Mouse (Mus musculus): ENCODE measurements at regions not wholly inside any gene's neighbourhood (a gene's known extent, or its start where the extent isn't known, plus 50 kb on each side); places are given as distances from the start of the nearest gene placed in this dataset.

DNA sequence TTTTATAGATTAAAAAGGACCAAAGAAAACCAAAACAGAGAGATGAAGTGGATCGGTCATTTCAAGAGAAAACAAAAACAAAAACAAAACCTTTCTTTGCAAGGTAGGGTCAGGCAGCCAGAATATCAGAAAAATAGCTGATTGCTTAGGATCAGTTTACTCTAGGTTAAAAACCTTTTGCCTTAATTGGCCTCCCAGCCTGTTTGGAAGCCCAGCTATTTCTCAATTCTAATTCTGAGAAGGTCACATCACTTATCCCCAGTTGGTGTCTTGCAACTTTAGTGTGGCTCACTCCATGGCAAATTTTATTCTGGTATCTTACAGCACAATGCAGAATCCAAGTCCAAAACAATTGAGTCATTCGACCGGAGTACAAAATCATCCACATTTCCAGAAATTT is 70.0 kb downstream of the 1190002N15Rik start:
- no peak for DNase-seq

DNA sequence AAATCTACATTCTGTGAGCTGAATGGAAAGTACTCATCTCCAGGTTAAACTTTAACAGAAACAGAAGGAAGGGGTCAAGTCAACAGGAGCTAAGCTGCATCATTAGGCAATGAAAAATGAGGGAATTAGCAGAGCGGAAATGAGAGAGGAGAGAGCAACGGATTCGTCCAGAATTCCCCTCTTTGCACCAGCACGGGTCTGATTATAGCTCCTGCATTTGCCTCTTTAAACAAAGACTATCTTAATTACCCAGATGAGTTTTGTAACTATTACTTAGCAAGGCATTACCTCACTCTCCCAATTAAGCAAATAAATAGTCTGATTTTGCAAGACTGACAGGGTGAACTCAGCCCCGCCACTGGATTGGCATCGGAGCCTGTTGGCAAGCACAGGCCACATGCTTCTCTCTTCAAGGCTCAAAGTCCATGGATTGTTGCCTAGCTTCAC is 81.8 kb downstream of the 1190002N15Rik start:
- peak; percentile 9 for DNase-seq

DNA sequence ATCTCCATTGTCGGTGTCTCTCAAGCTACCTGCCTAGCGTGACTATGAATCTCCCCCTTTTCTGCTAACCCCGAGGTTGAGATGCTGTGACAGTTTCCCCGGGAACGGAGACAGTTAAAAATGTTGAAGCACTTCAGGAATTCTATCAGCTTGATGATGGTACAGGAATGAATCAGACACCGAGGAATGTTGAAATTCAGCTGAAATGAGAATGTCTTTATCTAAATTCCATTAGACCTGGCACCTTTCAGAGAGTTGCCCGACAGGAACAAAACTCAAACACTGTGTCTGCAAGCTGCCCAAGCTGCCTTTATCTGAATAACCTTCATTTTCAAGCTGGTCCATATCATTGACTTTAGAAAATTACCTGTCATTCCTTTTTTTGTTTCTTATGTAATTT is 82.4 kb downstream of the 1190002N15Rik start:
- no peak for DNase-seq

DNA sequence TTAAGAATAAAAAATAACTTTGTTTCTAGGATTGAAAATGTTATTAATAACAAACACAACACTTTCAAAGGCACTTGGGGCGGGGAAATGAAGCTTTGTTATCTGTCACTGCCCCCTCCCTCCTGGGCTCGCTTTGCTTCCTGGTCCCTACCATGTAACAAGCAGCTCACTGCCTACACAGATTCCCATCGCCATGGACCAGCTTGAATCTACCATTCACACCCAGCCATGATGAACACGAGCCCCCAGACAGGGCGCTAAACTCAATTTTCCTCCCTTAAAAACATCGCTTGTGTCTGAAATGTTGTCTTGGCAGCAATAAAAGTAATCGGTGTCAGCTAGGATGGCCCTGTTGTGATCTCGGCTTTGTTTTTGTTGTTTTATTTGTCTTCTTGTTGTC is 88.0 kb downstream of the 1190002N15Rik start:
- no peak for DNase-seq

DNA sequence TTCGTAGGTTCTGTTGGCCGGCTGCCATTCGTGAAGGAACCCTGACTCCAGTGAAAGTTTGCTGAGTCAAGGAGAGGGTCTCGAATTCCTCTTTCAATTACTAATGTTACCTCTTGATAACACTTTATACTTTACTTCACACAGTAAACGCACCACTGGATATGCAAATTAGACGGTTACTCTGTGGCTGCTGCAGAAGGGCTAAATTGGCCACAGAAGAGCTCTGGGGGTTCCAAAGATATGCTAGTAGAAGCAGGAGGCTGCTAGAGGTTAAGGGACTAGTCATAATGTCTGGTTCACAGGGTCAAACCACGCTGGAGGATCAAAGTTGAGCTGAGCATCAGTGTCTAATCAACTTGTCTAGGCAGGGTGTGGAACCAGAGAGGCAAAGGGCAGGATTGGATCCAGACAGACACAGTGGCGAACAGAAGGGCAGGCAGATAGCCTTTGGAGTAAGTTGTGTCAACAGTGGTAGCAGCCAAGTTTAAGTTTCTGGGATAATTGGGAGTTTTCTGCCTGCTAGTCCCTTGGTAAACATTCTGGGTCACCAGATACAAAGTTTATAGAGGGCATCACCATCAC is 91.6 kb downstream of the 1190002N15Rik start:
- DNase-seq = no peak

DNA sequence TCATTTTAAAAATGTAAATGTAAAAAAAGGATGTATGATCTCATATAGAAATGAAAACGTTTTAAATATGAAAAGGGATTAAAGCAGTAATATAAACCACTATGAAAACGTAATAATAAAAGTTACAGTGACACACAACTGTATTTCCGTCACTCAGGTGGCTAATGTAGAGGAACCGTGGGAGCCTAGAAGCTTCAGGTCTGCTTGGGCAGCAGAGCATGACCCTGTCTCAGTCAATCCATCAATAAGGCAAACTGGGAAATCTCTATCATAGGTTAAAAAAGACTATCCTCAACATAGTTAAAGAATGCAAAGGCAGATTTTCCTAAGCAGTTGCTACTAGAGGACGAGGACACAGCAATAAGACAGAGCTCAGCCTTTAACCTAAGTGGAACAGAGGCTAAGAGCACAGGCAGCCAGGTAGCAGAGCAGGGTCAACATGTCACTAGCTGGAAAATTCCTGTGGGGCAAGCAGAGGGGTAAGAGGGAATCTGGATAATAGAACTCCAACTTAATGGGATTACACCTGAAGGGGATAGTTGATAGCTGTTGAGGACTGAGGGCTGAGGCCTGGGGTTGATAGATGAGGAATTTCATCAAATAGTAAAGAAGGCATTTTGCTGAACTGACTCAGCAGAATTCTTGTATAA is 93.6 kb downstream of the 1190002N15Rik start:
- DNase-seq = no peak

DNA sequence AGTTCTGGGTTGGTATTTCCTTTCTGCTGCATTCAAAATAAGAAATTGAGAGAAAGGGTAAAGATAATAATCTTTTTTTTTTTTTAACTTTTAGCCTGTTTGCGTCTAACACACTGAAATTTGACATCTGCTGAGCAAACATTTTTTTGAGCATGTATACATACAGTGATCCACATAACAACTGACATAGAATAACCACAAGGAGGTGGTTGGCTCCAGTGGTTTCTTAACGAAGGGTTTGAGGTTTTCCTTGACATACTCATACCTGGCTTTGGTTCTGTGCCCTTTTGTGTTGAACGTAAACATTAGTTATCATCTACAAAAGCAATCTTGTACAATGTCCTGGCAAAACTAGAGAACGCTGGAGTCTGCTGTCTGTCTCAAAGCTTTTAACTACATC is 96.5 kb downstream of the 1190002N15Rik start:
- DNase-seq = no peak

DNA sequence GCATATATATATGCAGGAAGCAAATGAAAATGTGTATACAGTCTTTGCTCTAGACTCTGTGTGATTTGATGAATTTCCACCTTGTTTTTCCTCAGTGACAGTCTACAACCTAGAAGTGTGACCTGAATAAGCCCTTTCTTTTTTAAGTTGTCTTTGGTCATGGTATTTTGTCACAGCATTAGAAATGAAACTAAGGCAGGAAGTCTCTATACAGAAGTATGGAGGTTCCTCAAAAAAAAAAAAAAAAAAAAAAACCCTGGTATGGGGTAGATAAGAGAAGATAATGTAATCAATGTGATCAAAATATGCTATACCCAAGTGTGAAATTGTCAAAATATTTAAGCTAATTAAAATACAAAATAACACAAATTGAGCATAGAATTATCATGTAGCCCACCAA is 104.4 kb downstream of the 1190002N15Rik start:
- DNase-seq = no peak

DNA sequence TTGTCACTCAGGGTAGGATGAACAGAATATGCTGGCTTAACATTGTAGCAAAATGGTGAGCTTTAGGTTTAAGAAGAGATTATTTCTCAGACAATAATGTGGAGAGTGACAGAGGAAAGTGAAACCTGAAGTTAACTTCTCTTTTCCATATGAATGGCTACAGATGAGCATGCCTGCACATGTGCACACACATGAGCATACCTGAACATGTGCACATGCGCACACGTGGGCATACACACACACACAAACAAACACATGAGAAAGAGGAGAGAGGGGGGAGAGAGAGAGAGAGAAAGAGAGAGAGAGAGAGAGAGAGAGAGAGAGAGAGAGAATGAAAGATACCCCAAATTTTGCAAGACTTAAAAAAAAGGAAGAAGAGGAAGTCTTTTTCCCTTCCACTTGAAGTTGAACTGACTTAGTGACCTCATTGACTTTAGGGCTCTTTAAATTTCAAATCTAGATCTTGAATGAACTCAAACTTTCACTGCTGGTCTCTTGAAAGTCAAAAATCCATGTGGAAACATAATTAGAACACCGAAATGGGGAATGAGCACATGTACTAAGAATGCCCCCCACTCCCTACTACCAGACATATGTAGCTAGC is 105.6 kb downstream of the 1190002N15Rik start:
- DNase-seq = no peak

DNA sequence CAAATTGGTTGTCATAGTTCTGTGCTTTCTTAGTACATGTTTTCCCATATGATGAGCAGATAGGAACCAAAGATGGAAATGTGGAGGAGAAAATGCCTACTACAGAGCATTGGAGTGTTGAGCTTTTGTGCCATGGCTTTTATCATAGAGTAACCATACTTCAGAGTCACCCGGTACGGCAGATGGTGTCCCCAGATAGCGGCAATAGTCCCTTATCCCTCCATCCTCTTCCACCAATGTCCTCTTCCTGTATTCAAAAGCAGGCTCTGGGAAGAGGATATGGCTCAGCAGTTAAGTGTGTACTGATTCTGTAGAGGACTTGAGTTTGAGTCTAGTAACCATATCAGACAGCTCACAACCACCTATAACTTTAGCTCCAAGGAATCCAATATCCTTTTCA is 106.3 kb downstream of the 1190002N15Rik start:
- DNase-seq = no peak

DNA sequence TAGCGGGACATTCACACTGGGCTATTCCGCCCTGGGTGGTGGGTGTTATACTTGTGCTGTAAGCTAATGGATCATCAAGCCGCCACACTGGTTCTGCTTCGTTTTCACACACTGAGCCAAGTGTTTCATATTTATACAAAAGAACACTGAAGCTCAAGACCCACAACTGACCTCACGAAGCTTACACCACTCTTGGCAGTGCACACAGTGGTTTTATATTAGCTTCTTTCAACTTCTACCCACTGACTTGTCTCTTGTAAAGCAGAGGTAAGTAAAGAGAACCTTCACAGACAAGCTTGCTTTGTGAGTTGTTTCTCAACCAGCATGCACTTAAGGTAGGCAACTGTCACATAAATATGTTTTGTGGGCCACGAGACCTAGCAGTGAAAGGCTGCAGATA is 106.9 kb downstream of the 1190002N15Rik start:
- no peak for DNase-seq

DNA sequence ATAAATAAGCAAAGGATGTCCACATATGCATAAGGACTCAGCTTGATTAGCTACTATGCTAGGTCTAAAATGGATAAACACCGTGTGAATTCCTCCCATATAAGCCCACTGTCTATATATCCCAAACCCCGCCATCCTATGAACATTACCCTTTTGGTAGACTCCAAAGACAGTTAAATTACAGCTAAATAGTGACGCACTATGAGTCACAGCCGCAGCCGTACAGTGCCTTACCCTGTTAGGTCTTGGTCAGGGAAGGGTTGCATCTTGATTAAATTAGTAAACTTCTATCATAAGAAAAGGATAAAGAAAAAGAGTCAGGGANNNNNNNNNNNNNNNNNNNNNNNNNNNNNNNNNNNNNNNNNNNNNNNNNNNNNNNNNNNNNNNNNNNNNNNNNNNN is 111.1 kb downstream of the 1190002N15Rik start:
- DNase-seq = no peak

DNA sequence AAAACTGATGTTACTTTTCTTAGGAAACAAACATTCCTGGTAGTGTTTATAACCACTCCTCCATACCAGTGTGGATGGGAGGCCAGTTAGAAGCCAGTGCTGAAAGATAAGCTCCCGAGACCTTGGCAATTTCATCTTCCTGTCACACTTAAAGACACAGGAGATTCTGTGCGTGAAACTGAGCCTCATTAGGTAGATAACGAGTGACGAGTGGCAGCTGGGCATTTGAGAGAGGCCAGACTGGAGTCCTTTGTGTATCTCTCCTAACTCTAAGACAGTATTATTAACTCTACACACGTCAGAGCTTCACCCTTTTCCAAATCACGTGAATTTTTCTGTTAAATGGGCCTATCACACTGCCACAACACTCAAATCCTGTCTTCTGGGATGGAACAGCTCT is 112.1 kb downstream of the 1190002N15Rik start:
- DNase-seq = no peak

DNA sequence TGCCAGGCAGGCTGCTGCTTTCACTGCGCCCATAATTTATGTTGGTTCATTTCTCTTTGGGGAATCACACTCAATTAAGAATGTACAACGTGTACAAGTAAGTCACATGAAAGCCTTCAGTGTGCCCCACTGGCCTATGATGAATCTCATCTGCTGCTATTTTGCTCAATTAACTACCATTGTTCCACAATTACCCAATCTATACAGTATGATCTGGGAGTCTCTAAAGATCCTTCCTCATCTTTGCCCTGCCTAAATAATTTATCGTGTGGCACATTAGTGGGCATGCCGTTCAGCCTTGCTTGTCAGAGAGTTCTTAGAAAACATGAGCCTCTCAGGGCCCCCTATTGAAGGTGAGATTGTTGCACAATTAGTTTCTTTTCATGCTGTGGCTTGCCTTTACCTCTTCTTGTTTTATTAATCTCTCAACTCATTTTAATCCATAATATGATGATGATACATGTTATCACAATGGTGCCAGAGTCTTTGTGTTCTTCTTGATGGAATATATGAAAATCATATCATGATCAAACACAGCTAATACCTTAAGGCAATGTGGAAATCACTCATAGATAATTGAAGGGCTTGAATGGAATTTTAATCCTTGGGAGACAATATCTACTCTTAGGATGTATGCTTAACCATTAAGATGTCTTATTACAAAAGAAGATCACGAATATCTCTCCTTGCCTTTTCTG is 113.3 kb downstream of the 1190002N15Rik start:
- no peak for DNase-seq

DNA sequence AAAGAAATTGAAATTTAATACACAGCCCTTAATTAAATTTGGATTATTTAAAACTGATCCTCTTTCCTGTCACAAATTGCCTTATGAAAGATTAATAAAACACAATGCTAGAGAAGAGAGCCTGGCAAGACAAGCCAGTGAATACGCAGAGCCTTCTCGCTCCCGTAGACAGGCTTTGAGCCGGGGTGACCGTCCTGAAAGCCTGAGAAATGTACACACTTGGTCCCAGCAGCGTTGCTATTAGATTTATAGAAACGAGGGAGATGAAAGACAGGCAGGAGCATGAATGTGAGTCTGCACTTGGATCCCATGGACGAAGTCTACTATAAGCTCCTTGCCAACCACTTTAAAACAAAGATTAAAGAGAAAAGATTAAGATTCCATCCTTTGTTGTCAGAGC is 127.3 kb downstream of the 1190002N15Rik start:
- DNase-seq = no peak

DNA sequence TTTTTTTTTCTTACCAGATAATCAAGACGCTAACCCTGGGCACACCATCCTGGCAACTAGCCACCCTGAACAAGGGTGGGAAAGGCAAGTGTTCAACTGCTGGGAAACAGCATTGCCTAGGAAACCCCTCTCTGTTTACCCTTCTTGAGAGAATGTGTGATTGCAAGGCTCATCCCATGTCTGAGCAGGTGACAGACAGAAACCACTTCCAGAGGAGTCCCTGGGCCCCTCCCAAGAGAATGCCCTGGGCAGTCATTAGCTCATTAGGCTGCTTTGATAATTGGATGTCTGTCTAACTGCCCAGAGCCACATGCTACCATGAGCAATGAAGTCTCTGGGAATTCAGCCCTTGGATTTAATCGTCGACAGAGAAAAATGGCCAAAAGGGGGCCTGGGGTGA is 127.8 kb downstream of the 1190002N15Rik start:
- DNase-seq = no peak

DNA sequence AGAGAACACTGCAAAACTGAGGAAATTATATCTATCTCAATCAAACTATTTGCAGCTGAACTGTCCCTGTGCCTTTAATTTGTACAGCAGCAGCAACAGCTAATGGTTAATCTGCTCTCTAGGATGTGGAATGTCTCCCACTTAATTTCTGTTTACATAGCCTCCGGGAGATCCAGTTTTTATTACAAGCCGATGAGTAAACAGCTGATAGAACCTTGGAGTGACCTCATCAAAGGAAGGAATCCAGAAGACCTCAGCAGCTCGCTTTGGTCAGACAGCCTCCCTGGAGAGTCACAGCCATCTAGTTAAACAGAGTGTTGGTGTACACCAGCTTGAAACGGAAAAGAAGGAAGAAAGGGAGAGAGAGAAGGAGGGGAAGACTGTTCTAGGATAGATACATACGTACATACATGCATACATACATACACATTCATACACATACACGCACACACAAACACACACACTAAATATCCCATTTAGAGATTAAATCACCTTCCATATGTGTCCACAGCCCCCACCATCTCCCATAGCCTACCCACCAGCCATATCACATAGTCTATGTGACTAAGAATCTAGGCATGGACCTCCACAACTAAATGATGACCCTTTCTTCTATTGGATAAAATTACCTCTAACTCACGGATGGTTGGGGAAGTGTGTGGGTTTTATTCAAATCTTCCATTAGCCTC is 129.1 kb downstream of the 1190002N15Rik start:
- no peak for DNase-seq

DNA sequence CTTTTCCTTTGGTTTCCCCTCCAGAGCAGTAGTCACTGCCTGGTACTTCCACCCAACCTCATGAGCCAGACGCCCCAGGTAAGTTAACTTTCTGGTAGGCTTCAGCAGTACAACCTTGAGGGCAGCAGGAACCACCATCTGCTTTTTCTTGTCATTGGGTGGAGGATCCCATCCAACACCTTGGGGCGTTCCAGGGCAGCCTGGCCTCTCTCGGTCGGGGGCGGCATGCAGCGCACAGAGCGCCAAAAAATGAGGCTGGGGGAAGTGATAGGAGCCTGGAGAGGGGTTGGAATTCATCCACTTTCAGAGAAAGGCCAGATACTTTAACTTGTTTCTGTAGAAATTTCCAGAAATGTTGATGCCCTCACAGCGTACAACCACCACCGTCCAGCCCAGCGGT is 130.2 kb downstream of the 1190002N15Rik start:
- no peak for DNase-seq

DNA sequence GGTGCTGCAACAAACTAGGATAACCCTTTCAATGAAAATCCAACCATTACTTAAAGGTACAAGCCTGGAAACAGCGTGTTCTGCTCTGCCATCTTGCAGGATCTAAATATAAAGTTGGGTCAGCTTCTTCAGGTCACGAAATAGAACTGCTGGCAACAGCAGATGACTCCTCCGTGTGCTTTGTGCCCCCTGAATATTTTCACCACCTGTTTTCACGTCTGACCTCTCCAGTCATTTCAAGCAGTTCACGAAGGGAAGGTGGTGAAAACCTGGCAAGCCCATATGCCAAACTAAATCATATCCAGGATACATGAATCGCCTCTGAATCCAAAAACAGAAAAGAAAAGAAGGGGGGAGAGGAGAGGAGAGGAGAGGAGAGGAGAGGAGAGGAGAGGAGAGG is 133.3 kb downstream of the 1190002N15Rik start:
- no peak for DNase-seq

DNA sequence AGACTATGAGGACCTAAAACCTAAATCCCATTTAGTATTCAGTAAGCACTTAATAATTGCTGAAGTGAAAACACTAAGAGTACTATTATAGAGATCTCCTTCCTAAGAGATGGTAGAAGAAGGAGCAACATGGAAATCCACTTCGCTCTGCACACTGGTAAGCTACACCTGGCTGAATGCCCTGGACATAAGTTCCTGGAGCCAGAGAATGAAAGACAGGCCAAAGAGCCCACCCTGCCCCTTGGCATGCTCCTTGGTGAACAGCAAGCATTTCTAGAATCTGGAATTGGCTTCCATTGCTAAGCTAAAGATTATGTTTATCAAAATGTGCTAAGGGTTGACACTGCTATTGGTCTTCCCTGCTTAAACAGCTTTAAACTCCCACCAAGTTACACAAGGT is 137.3 kb downstream of the 1190002N15Rik start:
- no peak for DNase-seq

DNA sequence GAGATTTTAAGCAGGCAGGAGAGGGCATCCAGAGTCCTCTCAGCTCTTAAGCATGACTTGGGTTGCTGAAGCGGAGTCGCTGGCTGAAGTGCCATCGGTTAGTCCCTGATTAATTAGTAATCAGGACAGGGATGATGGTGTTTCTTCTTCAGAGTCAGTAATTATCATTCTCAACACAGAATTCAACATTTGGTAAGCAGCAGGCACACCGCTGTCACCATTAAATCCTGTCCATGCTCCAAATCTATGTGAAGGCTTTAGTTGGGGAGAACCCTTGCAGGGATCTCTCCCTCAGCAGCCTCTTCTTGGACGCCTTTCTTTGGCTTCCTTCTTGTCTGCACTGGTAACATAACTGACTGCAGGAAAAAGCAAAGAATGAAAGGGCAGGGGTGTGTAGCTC is 142.7 kb downstream of the 1190002N15Rik start:
- DNase-seq = no peak

DNA sequence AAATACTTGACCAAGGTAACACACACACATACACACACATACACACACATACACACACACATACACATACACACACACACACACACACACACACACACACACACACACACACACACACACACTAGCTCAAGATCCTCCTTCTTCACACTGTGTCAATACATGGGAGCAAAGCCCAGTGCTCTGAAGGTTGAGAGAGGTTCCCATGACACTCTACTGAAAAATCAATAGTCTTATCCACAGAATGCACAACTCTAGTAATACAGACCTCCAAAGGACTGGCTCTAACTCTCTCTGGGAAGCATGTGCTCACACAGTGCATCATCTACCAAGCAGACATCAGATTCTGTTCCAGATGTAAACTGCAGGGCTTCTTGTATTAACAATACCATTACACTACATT is 151.7 kb downstream of the 1190002N15Rik start:
- DNase-seq = no peak

DNA sequence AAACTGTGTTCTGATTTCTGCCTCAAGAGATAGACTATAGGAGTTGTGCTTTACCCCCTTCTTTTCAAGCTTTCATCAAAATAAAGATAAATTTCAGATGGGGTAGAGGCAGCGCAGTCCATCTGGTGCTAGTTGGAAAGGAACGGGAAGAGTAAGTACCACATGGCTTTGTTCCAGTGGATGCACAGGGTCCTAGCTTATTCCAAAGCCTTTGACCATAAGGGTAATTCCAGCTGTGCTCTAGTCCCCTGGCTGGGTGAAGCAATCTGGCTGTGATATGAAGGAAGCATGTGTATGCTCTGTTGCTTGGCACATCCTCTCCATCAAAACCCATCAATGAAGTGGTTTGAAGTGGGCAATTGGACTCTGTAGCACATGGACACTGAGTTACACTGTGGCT is 155.6 kb downstream of the 1190002N15Rik start:
- DNase-seq = no peak

DNA sequence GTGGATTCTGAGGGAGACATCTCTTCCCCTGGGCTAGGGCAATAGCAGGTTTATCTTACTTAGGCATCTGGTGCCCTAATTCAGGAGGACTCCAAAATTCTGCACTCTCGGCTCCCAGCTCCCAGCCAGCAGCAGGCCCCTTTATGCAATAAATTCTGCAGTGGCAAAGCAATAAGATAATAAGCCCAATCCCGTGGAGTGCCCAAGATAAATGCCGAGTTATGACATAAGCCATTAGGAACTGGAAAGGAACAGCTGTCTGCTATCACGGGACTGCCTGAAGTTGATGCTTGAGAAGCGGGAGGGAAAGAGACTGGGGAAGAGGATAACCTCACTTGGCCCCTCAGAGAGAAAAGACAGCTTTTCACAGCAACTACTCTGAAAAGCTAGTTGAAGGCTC is 159.0 kb downstream of the 1190002N15Rik start:
- no peak for DNase-seq

All from right cerebral cortex, postnatal 14 days (tissue).